Mouse (Mus musculus) embryonic stem cell, embryonic (primary cell): ENCODE measurements around the gene Pfdn2.

ENCODE experiments used
- CTCF ChIA-PET, 4 experiments: fragments of 300-600 bp in 2 of 4; fragments of 350-600 bp in 2 of 4; sonication (Branson Sonifier 250); formaldehyde crosslinking; loops; one replicate each; lab custom pipeline; 2022; ENCODE audit warnings: inconsistent platforms in 2 of 4; lab: Charles Lee
- POLR2A ChIA-PET, 4 experiments: fragments of 300-600 bp in 2 of 4; fragments of 350-600 bp in 2 of 4; sonication (Branson Sonifier 250); formaldehyde crosslinking; loops; one replicate each; lab custom pipeline; 2022; ENCODE audit warnings: antibody characterized with exemption in 4 of 4, inconsistent platforms in 1 of 4; lab: Charles Lee

The Pfdn2 gene

DNA sequence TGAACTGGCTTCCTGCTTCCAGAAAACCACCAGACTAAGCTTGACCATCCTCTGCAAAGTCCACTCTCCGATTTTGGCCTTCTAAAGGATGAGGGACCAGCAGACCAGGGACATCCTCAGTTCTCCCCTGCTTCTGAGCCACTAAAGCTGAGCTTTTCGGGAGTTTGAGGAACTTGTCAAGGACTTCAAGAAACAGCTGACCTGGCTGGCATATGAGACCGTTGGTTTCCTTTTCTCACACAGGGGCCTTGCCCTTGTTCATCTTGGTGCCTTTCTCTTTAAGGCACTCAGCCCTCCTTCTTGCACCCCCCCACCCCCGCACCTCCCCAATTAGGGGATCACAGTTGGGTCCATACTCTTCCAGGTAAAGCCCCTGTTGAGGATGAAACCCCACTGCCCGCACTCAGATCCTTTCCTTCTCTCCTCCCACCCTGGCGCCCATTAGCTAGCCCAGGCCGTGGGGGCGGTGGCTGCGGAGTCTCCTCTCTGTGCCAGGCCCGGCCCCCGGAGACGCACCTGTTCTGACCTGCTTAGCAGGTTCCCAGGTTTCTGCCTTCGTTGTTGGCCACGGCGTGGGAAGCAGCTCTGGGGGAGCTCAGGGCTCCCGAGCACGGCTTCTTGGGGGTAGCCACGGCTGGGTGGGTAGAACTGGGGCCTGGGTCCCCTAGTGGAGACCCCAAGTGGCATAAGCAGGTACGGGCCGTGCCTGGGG is 24.5 kb downstream of the Pfdn2 start, which contains the start of gene Nectin4:
Gene Nectin4, plus strand, starts transcription at position 255 of the 712 bp plus-strand sequence.
- POLR2A ChIA-PET, result interaction anchor here in 2 of 4 experiments (0.5 to 3.9 kb wide), 16 partner anchors 8 to 265 kb away, joined by 3 to 22 read pairs (median 4); partner anchors contain the start of genes Dedd (in 2 of the 2), Klhdc9 (in 2 of the 2) and Alyref2 (in 1 of the 2)
- CTCF ChIA-PET, result interaction anchor here in 3 of 4 experiments (0.5 to 6.0 kb wide), 9 partner anchors 9 to 107 kb away, joined by 3 to 43 read pairs (median 4); partner anchors contain the start of gene Klhdc9 (in 2 of the 3)

DNA sequence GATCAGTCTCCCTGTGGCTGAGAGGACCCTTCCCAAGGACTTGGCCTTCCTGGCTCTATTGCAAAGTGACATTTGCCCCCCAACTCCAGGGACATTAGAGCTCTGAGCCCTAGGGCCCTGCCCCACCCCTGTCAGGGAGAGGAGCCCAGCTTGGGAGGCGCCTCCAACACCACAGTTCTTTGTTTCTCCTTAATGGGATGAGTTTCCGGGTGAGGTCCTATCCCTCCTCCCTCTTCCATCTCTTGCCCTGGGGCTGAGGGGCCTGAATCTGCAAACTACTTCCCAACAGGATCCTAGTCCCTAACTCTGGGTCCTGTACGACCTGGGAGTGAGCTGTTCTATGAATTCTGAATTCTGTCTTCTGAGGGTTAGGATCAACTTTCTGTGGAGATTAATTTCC is 27.4 kb downstream of the Pfdn2 start:
- CTCF ChIA-PET, result interaction anchor here in 2 of 4 experiments (0.6 to 6.0 kb wide), 8 partner anchors 12 to 129 kb away, joined by 3 to 43 read pairs (median 4); partner anchors contain the start of genes Klhdc9 (in 2 of the 2), Nit1 (in 1 of the 2) and Pfdn2 (in 1 of the 2)
- POLR2A ChIA-PET, result interaction anchor here in 3 of 4 experiments (0.6 to 3.9 kb wide), 18 partner anchors 9 to 322 kb away, joined by 3 to 22 read pairs (median 4); partner anchors contain the start of genes Klhdc9 (in 3 of the 3), Usf1 (in 2 of the 3), Arhgap30 (in 1 of the 3) and B4galt3 (in 1 of the 3)

DNA sequence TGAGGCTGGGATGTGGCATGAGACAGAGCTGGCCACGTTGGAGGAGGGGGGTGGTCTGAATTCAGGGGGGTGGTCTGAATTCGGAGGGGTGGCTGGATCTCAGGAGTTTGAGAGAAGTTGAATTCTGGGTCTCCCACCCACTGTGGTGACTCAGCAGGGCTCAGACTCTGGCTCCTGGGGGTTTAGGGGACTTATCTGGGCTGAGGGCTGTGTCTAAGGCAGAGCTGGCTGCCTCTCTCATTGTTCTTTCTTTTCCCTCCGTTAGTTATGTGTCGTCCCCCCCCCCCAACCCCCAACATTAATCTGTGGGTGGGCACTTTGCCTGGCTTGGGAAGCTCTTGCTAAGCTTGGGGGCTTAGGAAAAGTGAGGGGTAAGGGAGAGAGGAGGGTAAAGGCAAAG is 28.5 kb downstream of the Pfdn2 start:
- ChIA-PET CTCF (interaction anchor here in 3 of 4 experiments (0.6 to 6.0 kb wide), 9 partner anchors 11 to 128 kb away, joined by 3 to 43 read pairs (median 4); partner anchors contain the start of genes Klhdc9 (in 2 of the 3) and Arhgap30 (in 1 of the 3)), POLR2A (interaction anchor here in 3 of 4 experiments (0.6 to 3.9 kb wide), 22 partner anchors 8 to 1962 kb away, joined by 3 to 22 read pairs (median 4); partner anchors contain the start of genes Klhdc9 (in 2 of the 3), Nit1 (in 2 of the 3), Pfdn2 (in 2 of the 3) and Dedd (in 1 of the 3))

DNA sequence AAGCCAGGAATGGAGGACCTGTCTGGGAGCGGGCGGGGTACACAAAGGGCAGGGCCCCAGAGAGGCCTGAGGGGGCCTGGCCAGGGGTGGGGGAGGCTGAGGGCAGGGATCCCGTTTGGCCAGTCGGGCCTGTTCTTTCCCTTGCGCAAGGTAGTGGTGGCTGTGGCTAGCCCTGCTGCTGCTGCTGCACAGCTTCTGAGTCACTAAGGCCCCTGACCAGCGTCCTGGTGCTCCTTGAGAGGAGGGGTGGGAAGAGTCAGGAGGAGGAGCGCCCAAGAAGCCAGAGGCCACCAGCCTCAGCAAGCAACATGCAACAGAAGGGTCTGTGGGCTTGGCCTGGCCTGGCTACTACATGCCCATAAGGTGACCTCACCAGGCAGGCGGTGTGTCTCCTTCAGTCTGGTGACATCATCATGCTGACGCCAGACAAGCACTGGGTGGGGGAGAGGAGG is 30.2 kb downstream of the Pfdn2 start:
- ChIA-PET CTCF (interaction anchor here in 2 of 4 experiments (0.7 to 1.4 kb wide), 3 partner anchors 9 to 180 kb away, joined by 3 to 6 read pairs (median 4); partner anchors contain the start of gene Pcp4l1 (in 1 of the 2)), POLR2A (interaction anchor here in 2 of 4 experiments (0.7 to 1.8 kb wide), 9 partner anchors 8 to 127 kb away, joined by 3 to 7 read pairs (median 4); partner anchors contain the start of gene Klhdc9 (in 1 of the 2))

DNA sequence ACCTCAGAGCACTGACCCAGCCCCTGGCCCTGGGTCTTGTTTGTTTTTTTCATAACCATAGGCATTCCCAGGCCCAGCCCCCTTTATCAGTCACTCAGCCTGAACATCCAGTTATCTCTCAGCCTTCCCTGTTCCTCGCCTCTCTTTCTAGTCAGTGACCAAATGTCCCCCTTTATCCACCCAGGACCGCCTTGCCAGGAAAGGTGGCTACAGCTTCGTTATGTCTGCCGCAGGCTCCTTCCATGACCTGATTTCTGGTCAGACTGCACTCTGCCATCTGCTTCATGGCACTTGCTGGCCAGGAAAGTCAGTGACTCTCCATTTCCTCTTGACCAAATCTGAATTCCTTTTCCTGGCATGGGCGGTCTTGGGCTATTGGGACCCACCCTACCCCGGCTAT is 32.8 kb downstream of the Pfdn2 start:
- POLR2A ChIA-PET, result interaction anchor here in 1 of 4 experiments (0.8 to 1.3 kb wide), 4 partner anchors 10 to 48 kb away, joined by 3 to 4 read pairs (median 3); partner anchors contain the start of genes Nit1 and Pfdn2

DNA sequence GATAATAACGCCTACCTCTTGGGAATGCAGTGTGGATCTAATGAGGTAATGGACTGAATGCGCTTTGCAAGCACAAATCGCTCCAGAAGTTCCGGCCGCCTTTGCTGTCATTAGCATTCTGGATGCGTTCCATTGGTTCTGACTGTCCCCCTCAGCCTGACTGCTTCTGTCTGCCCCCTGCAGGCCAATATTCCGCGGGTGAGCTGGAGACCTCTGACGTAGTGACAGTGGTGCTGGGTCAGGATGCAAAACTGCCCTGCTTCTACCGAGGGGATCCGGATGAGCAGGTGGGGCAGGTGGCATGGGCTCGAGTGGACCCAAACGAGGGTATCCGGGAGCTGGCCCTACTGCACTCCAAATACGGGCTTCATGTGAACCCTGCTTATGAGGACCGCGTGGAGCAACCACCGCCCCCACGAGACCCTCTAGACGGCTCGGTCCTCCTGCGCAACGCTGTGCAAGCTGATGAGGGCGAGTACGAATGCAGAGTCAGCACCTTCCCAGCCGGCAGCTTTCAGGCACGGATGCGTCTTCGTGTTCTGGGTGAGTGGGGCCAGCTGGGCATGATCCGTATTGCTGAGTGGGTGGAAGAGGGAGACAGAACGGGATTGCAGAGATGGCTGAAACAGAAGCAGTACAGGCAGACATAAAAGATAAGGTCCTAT is 34.6 kb downstream of the Pfdn2 start:
- ChIA-PET POLR2A (interaction anchor here in 3 of 4 experiments (0.6 to 2.2 kb wide), 24 partner anchors 9 to 122 kb away, joined by 3 to 12 read pairs (median 3); partner anchors contain the start of genes Klhdc9 (in 2 of the 3), Arhgap30 (in 1 of the 3), B4galt3 (in 1 of the 3) and Nectin4 (in 1 of the 3)), CTCF (interaction anchor here (0.5 to 2.4 kb wide), 36 partner anchors 9 to 985 kb away, joined by 3 to 15 read pairs (median 4); partner anchors contain the start of genes Nectin4 (in 2 of the 4), Adamts4 (in 1 of the 4), F11r (in 1 of the 4) and Klhdc9 (in 1 of the 4))

More for the DNA sequence above, 32.8 kb downstream of the Pfdn2 start:
- CTCF ChIA-PET, result interaction anchor here in 1 of 4 experiments (1.0 kb wide), 1 partner anchor 9 kb away, joined by 3 read pairs; no protein-coding TSS in a partner anchor

DNA sequence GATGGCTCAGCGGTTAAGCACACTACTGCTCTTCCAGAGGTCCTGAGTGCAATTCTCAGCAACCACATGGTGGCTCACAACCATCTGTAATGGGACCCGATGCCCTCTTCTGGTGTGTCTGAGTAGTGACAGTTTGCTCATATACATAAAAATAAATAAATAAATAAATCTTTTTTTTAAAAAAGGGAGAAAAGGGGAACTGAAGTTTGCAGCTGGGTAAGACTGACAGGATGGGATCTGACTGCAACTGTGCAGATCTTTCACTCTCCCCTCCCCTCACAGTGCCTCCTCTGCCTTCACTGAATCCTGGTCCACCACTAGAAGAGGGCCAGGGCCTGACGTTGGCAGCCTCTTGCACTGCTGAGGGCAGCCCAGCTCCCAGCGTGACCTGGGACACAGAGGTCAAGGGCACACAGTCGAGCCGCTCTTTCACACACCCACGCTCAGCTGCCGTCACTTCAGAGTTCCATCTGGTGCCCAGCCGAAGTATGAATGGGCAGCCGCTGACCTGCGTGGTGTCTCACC is 36.7 kb downstream of the Pfdn2 start:
- ChIA-PET POLR2A (interaction anchor here in 2 of 4 experiments (0.6 to 1.7 kb wide), 6 partner anchors 8 to 819 kb away, joined by 3 to 6 read pairs (median 3); no protein-coding TSS in a partner anchor), CTCF (interaction anchor here in 2 of 4 experiments (1.0 kb wide), 2 partner anchors 21 to 122 kb away, joined by 3 read pairs; no protein-coding TSS in a partner anchor)

DNA sequence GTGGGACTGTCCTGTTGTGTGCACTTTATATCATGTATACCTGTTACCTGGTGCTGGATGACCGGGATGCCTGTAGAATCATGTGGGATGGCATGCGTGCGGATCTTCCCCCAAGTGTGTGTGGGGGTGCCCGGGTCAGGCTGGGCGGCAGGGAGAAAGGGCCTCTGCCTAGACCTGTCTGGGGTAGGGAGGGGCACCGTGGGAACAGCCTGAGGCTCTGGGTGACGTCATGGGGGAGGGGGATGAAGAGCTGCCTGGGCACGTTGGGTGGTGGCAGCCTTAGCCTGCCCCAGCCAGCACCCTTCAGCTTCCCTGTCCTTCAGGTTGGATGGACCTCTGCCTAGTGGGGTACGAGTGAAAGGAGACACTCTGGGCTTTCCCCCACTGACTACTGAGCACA is 38.9 kb downstream of the Pfdn2 start:
- ChIA-PET POLR2A (interaction anchor here (0.7 to 3.9 kb wide), 20 partner anchors 9 to 118 kb away, joined by 3 to 25 read pairs (median 4); partner anchors contain the start of genes Klhdc9 (in 3 of the 4), F11r (in 1 of the 4), Nit1 (in 1 of the 4) and Pfdn2 (in 1 of the 4)), CTCF (interaction anchor here (0.6 to 1.4 kb wide), 12 partner anchors 9 to 1000 kb away, joined by 3 to 9 read pairs (median 4); partner anchors contain the start of genes Klhdc9 (in 1 of the 4) and Usf1 (in 1 of the 4))

DNA sequence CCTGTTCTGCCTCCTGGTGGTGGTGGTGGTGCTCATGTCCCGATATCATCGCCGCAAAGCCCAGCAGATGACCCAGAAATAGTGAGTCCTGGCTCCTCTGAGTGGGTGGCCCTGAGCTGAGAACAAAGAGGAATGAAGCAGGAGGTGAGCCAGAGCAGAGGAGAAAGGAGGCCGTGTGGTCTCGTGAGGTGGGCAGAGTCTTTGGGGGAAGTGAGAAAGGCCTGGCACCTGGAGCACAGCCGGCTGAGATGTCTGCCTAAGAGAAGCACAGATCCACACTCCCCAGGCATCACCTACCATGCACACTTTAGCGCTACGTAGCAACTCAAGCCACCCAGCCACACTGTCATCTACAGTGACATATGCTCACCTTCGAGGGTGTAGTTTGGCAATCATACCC is 39.7 kb downstream of the Pfdn2 start:
- POLR2A ChIA-PET, result interaction anchor here in 3 of 4 experiments (0.5 to 3.9 kb wide), 17 partner anchors 10 to 162 kb away, joined by 3 to 25 read pairs (median 5); partner anchors contain the start of genes Klhdc9 (in 3 of the 3), B4galt3 (in 1 of the 3), F11r (in 1 of the 3) and Nit1 (in 1 of the 3)

DNA sequence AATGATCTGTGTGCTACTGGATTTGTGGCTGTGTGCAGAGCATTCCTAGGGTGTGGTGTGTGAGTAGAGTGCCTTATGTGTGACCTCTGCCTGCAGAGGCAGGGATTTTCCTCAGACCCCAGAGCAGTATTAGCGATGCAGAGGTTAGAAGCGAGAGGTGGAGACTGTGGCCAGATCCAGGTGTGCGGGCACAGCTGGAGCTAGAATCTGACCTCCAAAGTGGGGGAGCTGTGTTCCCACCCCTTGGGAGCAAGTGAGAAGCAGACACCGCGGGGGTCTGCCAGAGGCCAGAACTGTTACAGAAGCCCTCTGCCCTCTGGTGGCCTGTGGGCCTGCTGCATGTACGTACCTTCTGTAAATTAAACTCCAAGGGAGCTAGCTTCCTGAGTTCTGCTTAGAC is 41.6 kb downstream of the Pfdn2 start:
- ChIA-PET CTCF (interaction anchor here (0.5 to 2.2 kb wide), 28 partner anchors 9 to 282 kb away, joined by 3 to 10 read pairs (median 4); partner anchors contain the start of genes Klhdc9 (in 3 of the 4), F11r (in 1 of the 4), Nectin4 (in 1 of the 4) and Usf1 (in 1 of the 4)), POLR2A (interaction anchor here in 3 of 4 experiments (0.5 to 2.0 kb wide), 10 partner anchors 9 to 115 kb away, joined by 3 to 7 read pairs (median 4); partner anchors contain the start of genes Klhdc9 (in 3 of the 3) and Usf1 (in 1 of the 3))

More for the DNA sequence above, 39.7 kb downstream of the Pfdn2 start:
- CTCF ChIA-PET, result interaction anchor here in 3 of 4 experiments (0.5 to 1.4 kb wide), 8 partner anchors 16 to 384 kb away, joined by 3 to 8 read pairs (median 4); partner anchors contain the start of genes Adamts4 (in 1 of the 3) and Klhdc9 (in 1 of the 3)

DNA sequence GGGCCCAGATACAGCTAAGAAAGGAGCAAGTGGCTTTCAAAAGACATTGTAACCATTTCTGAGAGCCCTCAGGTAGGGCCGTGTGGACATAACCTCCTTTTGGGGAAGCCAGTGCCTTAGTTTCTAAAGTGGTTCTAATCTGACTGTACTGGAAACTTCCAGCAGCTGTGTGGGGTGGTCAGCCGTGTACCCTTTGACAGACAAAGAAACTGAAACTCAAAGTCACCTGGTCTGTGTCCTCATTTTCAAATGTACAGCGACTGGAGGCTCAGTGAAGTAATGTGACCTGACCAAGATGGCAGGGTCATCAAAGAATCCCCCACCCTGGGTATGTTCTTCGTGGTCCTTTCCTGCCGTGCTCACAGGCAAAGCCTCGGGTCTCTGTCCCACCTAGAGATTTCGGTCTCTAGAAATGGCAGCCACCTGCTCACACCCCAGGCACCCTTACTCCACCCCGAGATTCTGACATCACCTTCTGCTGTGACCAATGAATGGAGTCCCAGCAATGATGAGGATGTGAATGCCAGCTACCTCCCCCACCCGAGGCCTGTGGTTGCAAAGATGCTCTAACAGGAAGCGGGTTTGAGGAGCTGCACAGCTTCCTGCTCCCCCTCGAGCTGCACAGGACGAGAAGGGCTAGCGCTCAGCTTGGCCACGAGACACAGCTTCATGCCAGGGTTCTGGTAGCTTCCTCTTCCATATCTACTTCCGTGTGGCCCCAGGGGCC is 43.1 kb downstream of the Pfdn2 start, which contains the start of gene Arhgap30:
Gene Arhgap30, plus strand, starts transcription at position 579 of the 727 bp plus-strand sequence.
- CTCF ChIA-PET, result interaction anchor here (0.5 to 2.2 kb wide), 13 partner anchors 8 to 228 kb away, joined by 3 to 10 read pairs (median 3); partner anchors contain the start of gene Klhdc9 (in 1 of the 4)
- POLR2A ChIA-PET, result interaction anchor here (0.8 to 2.9 kb wide), 28 partner anchors 8 to 300 kb away, joined by 3 to 18 read pairs (median 5); partner anchors contain the start of genes Usf1 (in 2 of the 4), Cfap126 (in 1 of the 4), Dedd (in 1 of the 4) and F11r (in 1 of the 4)

DNA sequence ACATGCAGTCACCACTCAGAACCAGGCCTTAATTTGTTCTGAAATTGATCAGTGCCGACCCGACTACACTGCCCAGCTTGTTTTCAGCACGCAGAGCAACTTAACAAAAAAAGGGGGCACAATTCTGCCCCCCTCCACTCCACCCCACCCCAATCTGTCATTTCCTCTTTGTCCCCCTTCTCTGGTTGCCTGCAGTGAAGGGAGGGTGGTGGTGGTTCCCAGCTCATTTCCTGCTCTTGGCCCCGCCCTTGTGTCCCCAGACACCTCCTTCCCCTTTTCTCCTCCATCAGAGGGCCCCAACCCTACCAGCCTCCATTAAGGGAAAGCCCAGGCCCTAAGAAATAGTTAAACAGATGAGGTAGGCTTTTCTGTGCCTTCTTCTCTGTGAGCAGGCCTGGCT is 44.6 kb downstream of the Pfdn2 start:
- CTCF ChIA-PET, result interaction anchor here in 2 of 4 experiments (0.6 to 2.2 kb wide), 6 partner anchors 10 to 174 kb away, joined by 3 to 7 read pairs (median 4); partner anchors contain the start of gene Ppox (in 1 of the 2)
- POLR2A ChIA-PET, result interaction anchor here (0.5 to 2.9 kb wide), 38 partner anchors 8 to 273 kb away, joined by 3 to 18 read pairs (median 4); partner anchors contain the start of genes Klhdc9 (in 3 of the 4), Usf1 (in 3 of the 4), F11r (in 2 of the 4) and Ppox (in 1 of the 4)

DNA sequence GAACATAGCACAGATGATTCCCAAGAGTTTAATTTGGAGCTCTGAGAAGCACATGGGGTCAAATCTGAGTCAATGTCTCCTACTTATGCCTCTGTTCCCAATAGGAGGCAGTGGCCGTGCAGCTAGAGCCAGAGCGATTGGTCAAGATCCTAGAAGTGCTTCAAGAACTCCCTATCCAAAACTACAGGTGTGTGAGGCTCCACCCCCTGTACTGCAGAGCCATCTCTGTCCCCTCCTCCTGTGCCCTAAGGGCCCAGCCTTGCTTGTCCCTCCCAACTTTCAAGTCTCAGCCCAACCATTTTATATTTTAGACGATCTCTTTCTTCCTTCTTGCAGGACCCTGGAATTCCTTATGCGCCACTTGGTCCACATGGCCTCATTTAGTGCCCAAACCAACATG is 56.4 kb downstream of the Pfdn2 start:
- POLR2A ChIA-PET, result interaction anchor here in 3 of 4 experiments (0.6 to 3.5 kb wide), 20 partner anchors 8 to 285 kb away, joined by 3 to 38 read pairs (median 4); partner anchors contain the start of genes Klhdc9 (in 2 of the 3), Usf1 (in 2 of the 3), Alyref2 (in 1 of the 3) and Arhgap30 (in 1 of the 3)
- CTCF ChIA-PET, result interaction anchor here in 2 of 4 experiments (1.1 to 2.2 kb wide), 3 partner anchors 12 to 42 kb away, joined by 3 to 5 read pairs (median 3); no protein-coding TSS in a partner anchor

DNA sequence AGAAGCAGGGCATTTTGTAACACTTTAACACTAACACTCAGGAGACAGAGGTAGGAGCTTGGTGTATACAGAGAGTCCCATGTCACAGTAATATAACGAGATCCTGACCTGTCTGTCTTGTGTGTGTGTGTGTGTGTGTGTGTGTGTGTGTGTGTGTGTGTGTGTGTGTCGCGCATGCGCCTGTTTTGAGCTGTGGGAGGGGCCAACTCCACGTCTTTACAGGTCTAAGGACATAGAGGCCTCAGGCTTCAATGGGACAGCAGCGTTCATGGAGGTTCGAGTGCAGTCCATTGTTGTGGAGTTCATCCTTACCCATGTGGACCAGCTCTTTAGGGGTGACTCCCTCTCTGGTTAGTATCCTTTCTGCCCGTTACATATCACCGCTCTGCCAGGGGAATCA is 57.5 kb downstream of the Pfdn2 start:
- POLR2A ChIA-PET, result interaction anchor here in 3 of 4 experiments (0.6 to 3.5 kb wide), 21 partner anchors 8 to 274 kb away, joined by 3 to 38 read pairs (median 4); partner anchors contain the start of genes Usf1 (in 3 of the 3), Alyref2 (in 1 of the 3), Arhgap30 (in 1 of the 3) and F11r (in 1 of the 3)
- CTCF ChIA-PET, result interaction anchor here in 2 of 4 experiments (0.6 to 1.3 kb wide), 3 partner anchors 23 to 98 kb away, joined by 3 to 4 read pairs (median 4); no protein-coding TSS in a partner anchor
